Mouse (Mus musculus) kidney, postnatal 36 days (tissue): ENCODE data around the gene Fam178b.

Experiments used
- DNase-seq, 2 experiments: peaks; one replicate each; pipeline ENCODE4 v3.0.0; 2021 to 2022; ENCODE audit warnings: mixed read lengths in 2 of 2

Gene Fam178b

GRCm38 (mm10) chr1:36512966-36513280 is 170.1 kb downstream of the Fam178b start:
- no peak for DNase-seq
